Mouse (Mus musculus) urinary bladder, adult 2 months (tissue): ENCODE results near the gene Vps52. TPM values are rescaled to one million over a fixed set of nuclear protein-coding genes. Genes with fewer than 3 reads are reported as not detected.

Experiments used
- DNase-seq: peaks from one replicate; pipeline ENCODE4 v3.0.0; 2022; ENCODE audit warnings: low spot score
- polyA plus RNA-seq: library from polyadenylated mRNA; depleted of rRNA; stranded (reverse); fragments of >200 nt; gene quantifications from 2 replicates; pipeline ENCODE4 v1.2.3, GENCODE M21; 2012; rRNA removed

The Vps52 gene
- polyA plus RNA-seq, result 39.3 and 39.7 TPM in 2 replicates

DNA sequence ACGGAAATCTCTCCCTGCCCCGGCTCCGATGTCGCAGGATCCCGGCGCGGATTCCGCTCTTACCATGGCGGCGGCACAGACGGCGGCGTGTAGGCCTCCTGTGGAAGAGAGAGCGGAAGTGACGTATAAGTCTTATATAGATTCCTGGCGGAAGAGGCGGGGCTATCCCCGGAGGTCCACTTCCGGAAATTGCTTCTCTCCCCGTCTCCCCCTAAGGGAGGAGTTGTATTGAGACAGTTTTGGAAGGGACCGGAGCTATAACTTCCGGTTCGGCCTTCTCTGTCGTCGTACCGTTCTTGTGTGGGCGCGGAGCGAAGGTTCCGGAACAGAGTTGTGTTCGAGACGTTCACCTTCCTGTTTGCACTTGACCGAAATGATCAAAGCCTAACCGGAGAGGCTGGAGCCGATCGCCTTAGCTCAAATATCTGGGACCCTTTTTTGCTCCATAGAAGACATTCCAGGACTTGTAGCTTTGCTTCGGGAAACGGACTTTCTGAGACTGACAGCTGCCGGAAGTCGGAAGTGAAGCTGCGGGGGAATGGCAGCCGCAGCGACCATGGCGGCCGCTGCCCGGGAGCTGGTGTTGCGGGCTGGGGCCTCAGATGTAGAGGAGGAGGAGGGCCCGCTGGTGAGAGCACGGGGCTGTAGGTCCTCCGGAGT is at the start of gene Vps52, which contains the start of gene Rps18:
TSS of gene Vps52 (plus strand) at position 258 of the 660 bp plus-strand sequence.
TSS of gene Rps18 (minus strand) at position 447 of the 660 bp plus-strand sequence.
- peak; percentile 85 for DNase-seq

DNA sequence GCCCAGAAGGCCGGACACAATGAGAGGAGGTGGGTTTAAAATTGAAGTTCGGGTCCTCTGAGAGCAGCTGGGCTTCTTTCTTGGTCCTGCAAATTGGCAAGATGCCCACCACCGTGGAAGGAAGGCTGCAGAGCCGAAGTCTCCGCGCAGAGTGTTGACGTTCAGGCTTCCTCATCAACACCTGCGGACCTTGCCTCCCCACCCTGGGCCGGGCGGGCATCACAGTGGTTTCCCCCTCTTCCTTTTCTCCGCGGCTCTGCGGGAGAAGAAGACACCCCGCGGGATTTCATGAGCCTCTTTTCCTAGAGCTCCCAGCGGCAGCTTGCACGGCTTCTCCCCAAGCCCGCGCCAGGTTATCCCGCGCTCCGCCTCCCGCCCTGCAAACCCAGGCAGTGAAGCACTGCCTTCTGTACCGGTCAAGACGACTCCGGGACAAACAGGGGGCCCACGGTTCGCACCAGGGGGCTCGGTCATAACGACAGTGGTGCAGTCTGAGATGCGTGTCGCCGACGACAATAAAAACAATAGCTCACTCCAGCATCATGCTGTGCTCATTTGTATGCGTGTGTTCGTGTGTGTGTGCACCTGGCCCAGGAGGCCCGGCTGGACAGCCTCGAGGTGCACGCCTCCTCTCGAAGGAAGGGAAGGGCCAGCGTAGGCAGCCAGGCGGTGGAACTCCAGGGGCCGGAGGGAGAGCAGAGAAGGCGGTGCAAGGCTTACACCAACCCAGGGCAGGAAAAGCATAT is 47.1 kb upstream of the Vps52 start:
- DNase-seq, result peak; percentile 57

DNA sequence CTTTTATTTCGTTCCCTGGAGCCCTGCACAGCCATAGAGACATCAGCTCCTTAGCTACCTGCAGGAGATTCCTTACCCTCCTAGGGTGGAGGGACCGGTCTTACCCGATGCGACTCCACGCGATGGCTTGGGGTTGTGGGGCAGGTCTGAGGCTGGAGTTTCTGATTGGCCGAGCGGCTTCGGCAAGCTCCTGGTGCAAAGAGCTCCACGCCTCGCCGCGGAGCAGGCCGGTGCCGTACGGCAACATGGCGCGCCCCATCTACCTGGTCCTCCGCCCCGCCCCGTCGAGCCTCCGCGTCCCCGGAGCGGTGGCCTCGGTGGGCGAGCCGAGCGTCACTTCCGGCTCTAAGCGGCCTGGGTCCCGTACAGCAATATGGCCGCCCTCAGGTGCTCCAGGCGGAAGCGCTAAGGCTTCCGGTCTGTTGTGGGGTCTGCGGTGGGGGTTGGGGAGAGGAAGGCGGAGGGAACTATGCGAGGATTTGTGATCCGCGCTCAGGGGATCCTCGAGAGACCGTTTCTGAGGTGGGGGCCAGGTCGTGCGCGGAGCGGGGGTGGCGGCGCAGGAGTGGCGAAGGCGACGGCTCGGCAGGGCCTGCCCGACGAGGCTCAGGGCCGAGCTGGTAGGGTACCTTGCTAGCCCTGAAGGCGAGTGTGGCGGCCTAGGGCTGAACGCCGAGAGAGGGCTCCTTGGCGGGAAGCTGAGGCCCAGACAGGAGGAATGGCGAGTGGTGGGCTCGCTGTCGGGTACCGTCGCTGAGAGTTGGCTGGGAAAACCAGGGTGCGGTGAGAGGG is 46.3 kb upstream of the Vps52 start, which contains the start of gene Daxx:
TSS of gene Daxx (plus strand) at position 338 of the 792 bp plus-strand sequence.
- peak; percentile 99 for DNase-seq

DNA sequence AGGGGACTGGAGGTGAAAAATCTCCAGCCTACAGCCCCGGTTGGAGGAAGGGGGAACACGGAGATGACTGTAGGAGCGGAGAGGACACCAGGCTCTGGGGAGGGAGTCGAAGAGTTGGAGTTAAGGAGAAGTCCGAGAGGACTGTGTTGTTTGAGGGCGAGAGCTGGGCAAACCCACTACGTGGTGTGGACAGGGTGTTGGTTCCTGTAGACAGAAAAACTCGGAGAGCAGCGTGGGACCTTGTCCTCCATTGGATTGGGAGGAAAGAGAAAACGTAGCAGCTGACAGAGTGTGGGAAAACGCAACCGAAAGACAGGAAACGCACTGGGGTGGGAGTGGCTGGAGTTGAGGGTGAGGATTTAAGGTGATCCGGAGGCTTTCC is 45.8 kb upstream of the Vps52 start:
- DNase-seq, result no peak

DNA sequence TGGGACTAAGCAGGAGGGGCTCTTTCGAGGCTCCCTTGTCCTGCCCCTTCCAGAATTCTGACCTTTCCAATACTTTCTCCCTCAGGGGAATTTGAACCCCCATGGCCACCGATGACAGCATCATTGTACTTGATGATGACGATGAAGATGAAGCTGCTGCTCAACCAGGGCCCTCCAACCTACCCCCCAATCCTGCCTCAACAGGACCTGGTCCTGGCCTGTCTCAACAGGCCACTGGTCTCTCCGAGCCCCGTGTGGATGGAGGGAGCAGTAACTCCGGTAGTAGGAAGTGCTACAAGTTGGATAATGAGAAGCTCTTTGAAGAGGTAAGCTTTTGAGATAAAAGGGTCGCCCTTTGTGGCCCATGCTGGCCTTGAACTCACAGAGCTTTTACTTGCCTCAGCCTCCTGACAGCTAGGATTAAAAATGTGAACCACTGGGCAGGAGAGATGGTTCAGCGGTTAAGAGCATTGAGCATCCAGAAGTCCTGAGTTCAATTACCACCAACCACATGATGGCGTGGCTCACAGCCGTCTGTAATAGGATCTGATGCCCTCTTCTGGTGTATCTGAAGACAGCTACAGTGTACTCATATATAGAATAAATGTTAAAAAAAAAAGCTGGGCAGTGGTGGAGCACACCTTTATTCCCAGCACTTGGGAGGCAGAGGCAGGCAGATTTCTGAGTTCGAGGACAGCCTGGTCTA is 45.1 kb upstream of the Vps52 start:
- no peak for DNase-seq

DNA sequence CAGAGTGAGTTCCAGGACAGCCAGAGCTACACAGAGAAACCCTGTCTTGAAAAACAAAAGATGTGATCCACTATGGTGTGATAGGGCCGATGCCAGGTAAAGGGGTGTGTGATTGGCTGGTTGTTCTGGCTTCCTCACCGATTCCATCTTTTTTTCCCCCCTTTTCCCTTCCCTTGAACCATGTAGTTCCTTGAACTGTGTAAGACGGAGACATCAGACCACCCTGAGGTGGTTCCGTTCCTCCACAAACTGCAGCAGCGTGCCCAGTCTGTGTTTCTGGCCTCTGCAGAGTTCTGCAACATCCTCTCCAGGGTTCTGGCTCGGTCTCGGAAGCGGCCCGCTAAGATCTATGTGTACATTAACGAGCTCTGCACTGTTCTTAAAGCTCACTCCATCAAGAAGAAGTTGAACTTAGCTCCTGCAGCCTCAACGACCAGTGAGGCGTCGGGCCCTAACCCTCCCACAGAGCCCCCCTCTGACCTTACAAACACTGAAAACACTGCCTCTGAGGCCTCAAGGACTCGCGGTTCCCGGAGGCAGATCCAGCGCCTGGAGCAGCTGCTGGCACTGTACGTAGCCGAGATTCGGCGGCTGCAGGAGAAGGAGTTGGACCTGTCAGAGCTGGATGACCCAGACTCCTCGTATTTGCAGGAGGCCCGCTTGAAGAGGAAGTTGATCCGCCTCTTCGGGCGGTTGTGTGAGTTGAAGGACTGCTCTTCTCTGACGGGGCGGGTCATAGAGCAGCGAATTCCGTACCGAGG is 44.4 kb upstream of the Vps52 start:
- no peak for DNase-seq

DNA sequence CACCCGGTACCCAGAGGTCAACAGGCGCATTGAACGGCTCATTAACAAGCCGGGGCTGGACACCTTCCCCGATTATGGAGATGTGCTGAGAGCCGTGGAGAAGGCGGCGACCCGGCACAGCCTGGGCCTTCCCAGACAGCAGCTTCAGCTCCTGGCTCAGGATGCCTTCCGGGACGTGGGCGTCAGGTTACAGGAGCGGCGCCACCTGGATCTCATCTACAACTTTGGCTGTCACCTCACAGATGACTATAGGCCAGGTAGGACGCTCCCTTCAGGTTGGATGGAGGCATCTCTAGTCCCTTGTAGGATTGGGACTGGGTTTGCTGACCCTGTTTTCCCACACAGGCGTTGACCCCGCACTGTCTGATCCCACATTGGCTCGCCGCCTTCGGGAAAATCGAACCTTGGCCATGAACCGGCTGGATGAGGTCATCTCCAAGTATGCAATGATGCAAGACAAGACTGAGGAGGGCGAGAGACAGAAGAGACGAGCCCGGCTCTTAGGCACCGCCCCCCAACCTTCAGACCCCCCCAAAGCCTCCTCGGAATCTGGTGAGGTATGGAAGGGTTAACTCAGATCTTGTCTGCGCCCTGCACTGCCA is 43.7 kb upstream of the Vps52 start:
- DNase-seq, result no peak

DNA sequence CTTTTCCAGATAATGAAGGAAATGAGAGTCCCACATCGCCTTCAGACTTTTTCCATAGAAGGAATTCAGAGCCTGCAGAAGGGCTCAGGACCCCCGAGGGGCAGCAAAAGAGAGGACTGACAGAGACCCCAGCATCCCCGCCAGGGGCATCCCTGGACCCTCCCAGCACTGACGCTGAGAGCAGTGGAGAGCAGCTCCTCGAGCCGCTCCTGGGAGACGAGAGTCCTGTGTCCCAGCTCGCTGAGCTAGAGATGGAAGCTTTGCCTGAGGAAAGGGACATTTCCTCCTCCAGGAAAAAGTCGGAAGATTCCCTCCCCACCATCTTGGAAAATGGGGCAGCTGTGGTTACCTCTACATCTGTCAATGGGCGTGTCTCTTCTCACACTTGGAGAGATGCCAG is 42.3 kb upstream of the Vps52 start:
- DNase-seq, result no peak

DNA sequence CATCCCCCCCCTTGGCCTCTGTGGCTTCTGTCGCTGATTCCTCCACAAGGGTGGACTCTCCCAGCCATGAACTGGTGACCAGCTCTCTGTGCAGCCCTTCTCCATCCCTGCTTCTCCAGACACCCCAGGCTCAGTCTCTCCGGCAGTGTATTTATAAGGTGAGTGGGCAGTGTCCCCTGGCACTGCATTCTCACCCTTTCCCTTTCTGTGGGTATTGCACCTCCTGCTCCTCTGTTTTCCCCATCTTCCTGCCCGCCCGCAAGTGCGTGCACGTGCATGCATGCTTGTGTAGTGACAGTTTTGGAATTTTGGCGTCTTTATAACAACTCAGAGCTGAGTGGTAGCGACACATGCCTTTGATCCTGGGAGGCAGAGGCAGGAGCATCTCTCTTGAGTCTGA is 41.7 kb upstream of the Vps52 start:
- DNase-seq, result no peak

DNA sequence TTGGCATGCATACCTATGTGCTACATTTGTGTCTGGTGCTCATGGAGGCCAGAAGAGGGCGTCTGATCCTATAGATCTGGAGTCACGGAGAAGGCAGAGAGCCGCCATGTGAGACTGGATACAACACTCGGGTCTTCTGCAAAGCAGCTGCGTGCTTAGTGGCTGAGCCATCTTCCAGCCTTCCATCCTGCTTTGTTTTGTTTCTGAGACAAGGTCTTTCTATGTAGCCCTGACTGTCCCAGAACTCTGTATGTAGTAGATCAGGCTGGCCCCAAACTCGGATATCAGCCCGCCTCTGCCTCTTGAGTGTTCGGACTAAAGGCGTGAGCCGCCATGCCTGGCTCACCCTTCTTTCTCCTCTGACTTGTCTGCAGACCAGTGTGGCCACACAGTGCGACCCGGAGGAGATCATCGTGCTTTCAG is 40.6 kb upstream of the Vps52 start:
- DNase-seq, result no peak

DNA sequence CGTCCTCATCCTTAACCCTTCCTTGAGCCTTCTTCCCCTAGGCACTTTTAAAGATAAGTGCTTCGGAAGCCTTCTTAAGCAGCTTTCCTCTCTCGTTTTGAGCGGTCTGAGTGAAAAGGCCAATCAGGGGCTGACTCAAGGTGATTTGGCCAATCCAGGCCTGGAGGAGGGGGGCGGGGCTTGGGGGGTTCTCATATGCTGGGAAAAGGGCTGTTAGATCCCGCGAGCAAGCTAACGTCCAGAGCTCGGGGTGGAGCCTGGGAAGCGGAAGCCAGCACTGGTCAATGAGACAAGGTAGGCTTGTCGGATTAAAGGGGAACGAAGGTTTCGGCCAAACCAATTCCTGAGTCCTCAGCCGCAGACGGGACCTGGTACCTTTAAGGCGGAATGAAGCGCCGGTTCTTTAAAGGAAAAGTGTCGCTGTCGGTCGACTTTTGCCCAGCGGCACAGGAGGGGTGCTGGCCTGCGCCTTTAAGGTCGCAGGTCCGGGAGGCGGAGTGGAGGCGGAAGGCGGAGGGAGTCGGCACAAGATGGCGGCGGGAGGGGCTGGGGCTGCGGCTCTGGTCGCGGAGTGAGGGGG is 39.9 kb upstream of the Vps52 start, which contains the start of the genes Tapbp and Zbtb22:
TSS of gene Tapbp (plus strand) at position 229 of the 580 bp plus-strand sequence.
TSS of gene Zbtb22 (plus strand) at position 234 of the 580 bp plus-strand sequence.
- DNase-seq, result peak; percentile 82

DNA sequence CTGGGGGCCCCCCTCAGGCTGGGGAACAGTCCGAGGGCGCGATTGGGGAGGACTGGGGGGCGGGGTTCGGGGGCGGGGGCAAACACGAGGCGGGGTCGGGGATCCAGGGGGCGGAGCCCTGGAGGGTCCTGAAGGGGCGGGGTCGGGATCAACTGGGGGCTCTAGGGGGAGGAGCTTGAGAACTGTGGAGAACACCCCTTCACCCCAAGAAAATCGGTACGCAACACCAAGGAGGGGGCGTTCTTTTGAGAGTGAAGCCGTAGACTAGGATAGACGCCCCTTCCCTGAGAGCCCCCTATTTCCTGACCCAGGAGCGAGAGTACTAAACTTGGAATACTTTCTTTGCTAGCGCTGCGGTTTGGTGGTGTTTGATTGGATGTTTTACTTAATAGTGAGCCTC is 39.3 kb upstream of the Vps52 start:
- DNase-seq, result no peak

DNA sequence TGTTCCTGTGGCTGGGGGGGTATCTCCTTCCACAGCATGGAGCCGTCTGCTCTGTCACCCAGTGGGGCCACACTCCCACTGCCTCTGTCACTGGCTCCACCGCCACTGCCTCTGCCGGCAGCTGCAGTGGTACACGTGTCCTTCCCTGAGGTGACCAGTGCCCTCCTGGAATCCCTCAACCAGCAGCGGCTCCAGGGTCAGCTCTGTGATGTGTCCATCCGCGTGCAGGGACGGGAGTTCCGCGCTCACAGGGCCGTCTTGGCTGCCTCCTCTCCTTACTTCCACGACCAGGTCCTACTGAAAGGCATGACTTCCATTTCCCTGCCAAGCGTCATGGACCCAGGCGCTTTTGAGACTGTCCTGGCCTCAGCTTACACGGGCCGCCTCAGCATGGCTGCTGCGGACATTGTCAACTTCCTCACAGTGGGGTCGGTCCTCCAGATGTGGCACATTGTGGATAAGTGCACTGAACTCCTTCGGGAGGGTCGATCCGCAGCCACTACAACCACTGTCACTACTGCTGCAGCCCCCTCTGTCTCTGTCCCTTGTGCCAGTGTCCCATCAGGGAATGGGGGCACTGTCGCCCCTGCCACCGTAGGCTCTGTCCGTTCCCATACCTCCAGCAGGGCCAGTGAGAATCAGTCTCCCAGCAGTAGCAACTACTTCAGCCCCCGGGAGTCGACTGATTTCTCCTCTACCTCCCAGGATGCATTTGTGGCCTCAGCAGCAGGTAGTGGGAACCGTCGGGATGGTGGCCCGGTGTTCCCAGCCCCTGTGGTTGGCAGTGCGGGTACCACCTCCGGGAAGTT is 38.6 kb upstream of the Vps52 start:
- DNase-seq, result peak; percentile 27

DNA sequence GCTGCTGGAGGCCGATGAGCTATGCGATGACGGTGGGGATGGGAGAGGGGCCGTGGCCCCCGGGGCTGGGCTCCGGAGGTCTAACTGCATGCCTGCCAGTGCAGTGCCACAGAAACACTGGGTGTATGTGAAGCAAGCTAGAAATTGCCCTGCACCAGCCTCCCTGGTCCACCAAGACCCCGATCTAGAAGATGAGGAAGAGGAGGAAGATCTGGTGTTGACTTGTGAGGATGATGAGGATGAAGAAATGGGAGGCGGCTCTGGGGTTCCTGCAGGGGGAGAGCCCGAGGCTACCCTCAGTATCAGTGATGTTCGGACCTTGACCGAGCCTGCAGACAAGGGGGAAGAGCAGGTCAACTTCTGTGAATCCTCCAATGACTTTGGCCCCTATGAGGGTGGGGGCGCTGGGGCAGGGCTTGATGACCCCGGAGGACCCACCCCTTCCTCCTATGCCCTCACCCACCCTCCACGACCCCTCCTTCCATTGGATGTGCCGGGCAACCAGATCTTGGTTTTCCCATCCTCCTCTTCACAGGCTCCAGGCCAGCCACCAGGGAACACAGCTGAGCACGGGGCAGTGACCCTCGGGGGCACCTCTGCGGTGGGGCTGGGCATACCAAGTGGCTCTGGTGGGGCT is 37.8 kb upstream of the Vps52 start:
- peak; percentile 24 for DNase-seq

DNA sequence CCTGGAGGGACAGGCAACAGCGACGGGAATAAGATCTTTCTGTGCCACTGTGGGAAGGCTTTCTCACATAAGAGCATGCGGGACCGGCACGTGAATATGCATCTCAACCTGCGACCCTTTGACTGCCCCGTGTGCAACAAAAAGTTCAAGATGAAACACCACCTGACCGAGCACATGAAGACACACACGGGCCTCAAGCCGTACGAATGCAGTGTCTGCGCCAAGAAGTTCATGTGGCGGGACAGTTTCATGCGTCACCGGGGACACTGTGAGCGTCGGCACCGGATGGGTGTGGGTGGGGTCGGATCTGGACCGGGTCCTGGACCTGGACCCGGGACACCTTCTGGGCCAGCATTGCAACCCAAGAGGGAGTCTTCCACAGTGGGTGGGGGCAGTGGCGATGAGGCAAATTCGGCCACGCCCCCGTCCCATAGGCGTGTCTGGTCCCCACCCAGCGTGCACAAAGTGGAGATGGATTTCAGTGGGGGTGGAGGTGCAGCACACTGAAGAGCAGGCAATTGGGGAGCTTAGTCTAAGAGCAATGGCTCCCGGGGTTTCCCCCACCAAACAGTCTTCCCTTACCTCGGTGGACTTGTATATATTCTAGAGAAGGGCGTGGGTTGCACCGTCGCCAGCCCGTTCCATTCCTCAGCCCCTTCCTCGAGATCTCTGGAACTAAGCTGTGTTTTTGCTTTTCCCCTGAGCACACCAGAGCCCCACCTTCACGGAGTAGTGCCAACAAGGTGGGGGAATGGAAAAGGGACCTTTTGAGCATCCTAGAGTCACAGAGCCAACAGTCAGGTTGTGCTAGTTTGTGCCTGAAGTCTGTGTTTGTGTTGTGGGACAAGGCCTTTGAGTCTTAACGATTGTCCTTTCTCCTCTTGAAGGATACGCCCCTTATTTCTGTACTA is 37.1 kb upstream of the Vps52 start:
- peak; percentile 25 for DNase-seq

DNA sequence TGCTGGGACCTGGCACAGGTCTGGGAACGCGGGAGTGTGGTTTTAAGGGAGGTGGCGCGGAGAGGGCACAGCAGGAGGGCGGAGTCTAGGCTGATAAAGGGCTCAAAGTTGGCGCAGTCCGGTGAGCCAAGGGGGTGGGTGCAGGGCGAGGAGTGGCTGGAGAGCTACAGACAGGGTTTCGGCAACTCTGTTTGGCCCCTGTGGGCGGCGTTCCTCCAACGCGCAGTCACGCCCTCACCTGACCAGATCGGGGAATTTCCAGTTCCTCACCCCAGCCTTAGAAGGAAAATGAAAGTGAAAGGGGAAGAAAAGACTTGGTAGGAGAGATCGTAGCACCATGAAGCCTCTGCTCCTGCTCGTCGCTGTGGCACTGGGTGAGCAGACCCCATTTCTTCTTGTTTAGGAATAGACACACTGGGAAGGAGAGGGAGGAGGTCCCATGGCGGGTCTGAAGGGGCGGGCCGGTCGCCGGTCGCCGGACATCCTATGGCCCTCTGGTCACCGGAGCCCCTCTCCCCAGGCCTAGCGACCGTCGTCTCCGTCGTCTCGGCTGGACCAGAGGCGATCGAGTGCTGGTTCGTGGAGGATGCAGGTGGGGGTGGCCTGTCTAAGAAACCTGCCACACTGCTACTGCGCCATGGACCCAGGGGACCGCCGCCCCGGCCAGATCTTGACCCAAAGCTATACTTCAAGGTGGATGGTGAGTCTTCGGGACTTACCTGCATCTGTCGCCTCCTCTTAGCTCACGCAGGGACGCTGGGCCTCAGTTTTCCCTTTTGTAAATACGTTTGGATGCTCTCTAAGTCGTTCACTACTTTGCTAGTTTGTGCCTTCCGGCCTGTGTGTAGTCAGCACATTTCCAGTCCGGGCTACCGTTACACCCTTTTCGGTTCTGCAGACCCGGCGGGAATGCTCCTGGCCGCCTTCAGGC is 36.0 kb upstream of the Vps52 start:
- peak; percentile 67 for DNase-seq
